Mouse (Mus musculus) heart, adult 2 months (tissue): ENCODE data around the gene Calhm1.

Source experiments
- CTCF ChIP-seq: fragments of 200-600 bp; IDR thresholded peaks from 2 replicates; pipeline ENCODE4 v1.8.1; 2022; ENCODE audit warnings: antibody characterized with exemption, mild to moderate bottlenecking, moderate library complexity
- POLR2A ChIP-seq: fragments of 200-500 bp; IDR thresholded peaks from 2 replicates; pipeline ENCODE4 v1.6.1; 2011; ENCODE audit warnings: mild to moderate bottlenecking, low read depth, low read length, control low read depth; ENCODE audit not compliant: insufficient read depth

GRCm38 (mm10) chr19:47157664-47158063 is 13.6 kb upstream of the Calhm1 start, which contains the start of gene Calhm3:
- TF ChIP-seq CTCF = no peak
- TF ChIP-seq POLR2A = no peak
